Mouse (Mus musculus) thymus, adult 2 months (tissue): ENCODE measurements around the gene Rab8a.

Source experiments
- CTCF ChIP-seq: fragments of 200-500 bp; IDR thresholded peaks from 2 replicates; pipeline ENCODE4 v1.5.1; 2012; ENCODE audit warnings: mild to moderate bottlenecking, control low read depth, low read length, moderate library complexity, borderline replicate concordance; ENCODE audit not compliant: control insufficient read depth, poor library complexity, insufficient read depth; ENCODE audit errors: extremely low read depth
- POLR2A ChIP-seq: fragments of 200-500 bp; IDR thresholded peaks from 2 replicates; pipeline ENCODE4 v1.6.1; 2012; ENCODE audit warnings: mild to moderate bottlenecking, low read length, control low read depth, moderate library complexity; ENCODE audit not compliant: control insufficient read depth, poor library complexity, insufficient read depth; ENCODE audit errors: extremely low read depth

DNA sequence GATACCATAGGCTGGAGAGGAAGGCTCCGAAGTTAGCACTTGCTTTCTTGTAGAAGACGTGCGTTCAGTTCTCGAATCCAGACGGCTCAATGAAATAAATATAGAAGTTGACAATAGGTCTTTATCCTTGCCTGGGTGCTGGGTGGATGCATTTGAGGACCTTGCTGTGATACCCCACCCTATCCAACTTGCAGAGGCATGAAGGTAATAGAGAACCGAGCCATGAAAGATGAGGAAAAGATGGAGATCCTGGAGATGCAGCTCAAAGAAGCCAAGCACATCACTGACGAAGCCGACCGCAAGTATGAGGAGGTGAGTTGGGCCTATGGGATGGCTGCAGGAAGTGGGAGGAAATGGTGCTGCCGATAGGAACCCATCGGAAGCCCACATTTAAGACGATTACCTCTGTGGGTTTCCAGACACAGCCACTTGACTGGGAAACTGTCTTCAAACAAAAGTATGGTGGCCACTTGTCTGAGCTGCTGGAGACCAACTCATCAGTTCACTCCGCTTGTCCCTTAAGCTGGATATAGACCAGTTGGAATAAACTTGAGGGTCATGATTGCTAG lies 17.7 kb upstream of the Rab8a start:
- TF ChIP-seq CTCF, result no peak
- TF ChIP-seq POLR2A, result no peak
